Mouse (Mus musculus): ENCODE data around the gene Prkd2. TPM values are rescaled to one million over a fixed set of nuclear protein-coding genes. Genes with fewer than 3 reads are reported as not detected.
A peak's percentile ranks its signal among the peaks of the same experiment; 100 is the strongest.

Gene Prkd2
- polyA plus RNA-seq, 1 experiment from 2014 or later = 5.7 TPM

DNA sequence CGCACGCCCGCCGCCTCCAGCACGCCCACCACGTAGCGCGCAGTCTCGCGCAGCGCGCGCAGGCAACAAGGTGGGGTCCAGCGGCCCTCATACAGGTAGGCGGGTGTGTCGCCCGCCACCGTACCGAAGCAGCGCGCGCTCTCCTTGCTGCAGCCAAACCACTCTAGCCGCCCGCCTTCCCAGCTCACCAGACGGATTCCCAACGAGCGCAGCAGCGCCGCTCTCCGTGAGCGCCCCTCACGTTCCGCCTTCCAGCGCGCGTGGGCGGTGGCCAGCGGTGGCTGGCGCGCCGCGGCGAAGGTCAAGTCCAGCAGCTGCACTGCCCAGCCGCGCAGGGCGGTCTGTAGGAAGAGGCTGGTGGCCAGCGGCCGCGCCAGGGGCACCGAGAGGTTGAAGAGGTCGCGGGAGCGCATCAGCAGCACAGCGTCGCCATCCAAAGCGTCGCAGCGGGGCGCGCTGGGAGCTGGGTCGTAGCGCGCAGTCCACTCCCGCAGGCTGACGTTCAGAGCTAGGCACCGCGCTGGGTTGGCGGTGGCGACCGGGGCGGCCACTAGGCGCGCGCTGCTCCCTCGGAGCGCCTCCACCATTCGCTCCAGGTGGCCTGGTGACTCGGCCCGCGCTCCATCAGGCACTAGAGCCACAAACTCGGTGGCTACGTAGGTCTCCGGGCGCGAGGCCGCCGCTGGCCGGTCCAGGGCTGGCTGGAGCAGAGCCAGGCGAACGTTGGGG, 31.6 kb upstream of the Prkd2 start:
- no peaks in the 10 kb centered on the region for H3K9me3 ChIP-seq (ENCODE audit: control insufficient read depth, low read length)
- 0 out of 2 replicates have a peak, but pooled peaks have one; percentile 7 for ATAC-seq (ENCODE audit: low FRiP score, low TSS enrichment)
- H3K4me2 ChIP-seq (ENCODE audit: low read length) = peak overlapping the region; percentile 83
- H3K27me3 ChIP-seq (ENCODE audit: control insufficient read depth, insufficient read depth, low read length) = peaks cover 7% of the 10 kb centered on the region; the same call in 1 of the 2 replicates
- peaks cover 22% of the 10 kb centered on the region; the same call in 1 of the 2 replicates for H3K36me3 ChIP-seq (ENCODE audit: control insufficient read depth, insufficient read depth, low read length)
- H3K4me1 ChIP-seq (ENCODE audit: control insufficient read depth, insufficient read depth, low read length) = peaks cover 35% of the 10 kb centered on the region
- 6% methylated on average over 89 of the region's 90 CpGs for WGBS
- peak overlapping the region; percentile 54 for H3K4me3 ChIP-seq (replicated peaks; ENCODE audit: low read depth, low read length)
- peak overlapping the region; percentile 78 for H3K9ac ChIP-seq (replicated peaks; ENCODE audit: low read length)
- H3K27ac ChIP-seq (replicated peaks; ENCODE audit: low read depth, low read length) = peak overlapping the region; percentile 93
- peak; percentile 80 for DNase-seq

DNA sequence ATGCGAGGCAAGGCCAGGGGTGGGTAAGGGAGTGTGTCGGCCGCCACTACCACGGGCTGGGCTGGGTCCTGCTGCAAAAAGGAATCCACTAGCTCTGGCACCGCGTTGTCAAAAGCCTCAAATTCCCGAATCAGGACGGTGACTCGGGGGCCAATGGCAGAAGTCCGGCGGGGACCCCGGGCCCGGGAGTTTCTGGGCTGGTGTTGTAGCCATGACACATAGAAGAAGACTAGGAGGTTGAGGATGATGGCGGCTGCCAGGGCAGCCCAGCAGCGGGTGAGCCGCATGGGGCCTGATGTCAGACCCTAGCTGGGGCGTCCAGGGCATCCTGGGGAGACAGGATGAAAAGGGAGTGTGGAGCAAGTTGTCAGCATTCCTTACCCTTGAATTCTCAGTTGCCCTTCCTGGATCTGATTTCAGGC, 31.0 kb upstream of the Prkd2 start:
- peak overlapping the region; percentile 78 for H3K9ac ChIP-seq (replicated peaks; ENCODE audit: low read length)
- 11% methylated on average over 17 of the region's 17 CpGs for WGBS
- H3K4me3 ChIP-seq (replicated peaks; ENCODE audit: low read depth, low read length) = peak overlapping the region; percentile 54
- H3K4me2 ChIP-seq (ENCODE audit: low read length) = peak overlapping the region; percentile 83
- H3K36me3 ChIP-seq (ENCODE audit: control insufficient read depth, insufficient read depth, low read length) = peaks cover 17% of the 10 kb centered on the region; the same call in 1 of the 2 replicates
- ATAC-seq (ENCODE audit: low FRiP score, low TSS enrichment) = no peak
- peak overlapping the region; percentile 93 for H3K27ac ChIP-seq (replicated peaks; ENCODE audit: low read depth, low read length)
- peaks cover 7% of the 10 kb centered on the region; the same call in 1 of the 2 replicates for H3K27me3 ChIP-seq (ENCODE audit: control insufficient read depth, insufficient read depth, low read length)
- no peak for DNase-seq
- H3K9me3 ChIP-seq (ENCODE audit: control insufficient read depth, low read length) = no peaks in the 10 kb centered on the region
- H3K4me1 ChIP-seq (ENCODE audit: control insufficient read depth, insufficient read depth, low read length) = peaks cover 35% of the 10 kb centered on the region

- H3K4me3 ChIP-seq (replicated peaks; ENCODE audit: low read depth, low read length) = no peak overlapping the region
- peaks cover 39% of the 10 kb centered on the region for H3K4me1 ChIP-seq (ENCODE audit: control insufficient read depth, insufficient read depth, low read length)
- no peak overlapping the region; the same call in 1 of the 2 replicates for H3K27ac ChIP-seq (replicated peaks; ENCODE audit: low read depth, low read length)
- DNase-seq (peak; percentile 36), ATAC-seq (ENCODE audit: low FRiP score, low TSS enrichment) (no peak)
- no peaks in the 10 kb centered on the region for H3K9me3 ChIP-seq (ENCODE audit: control insufficient read depth, low read length)
- H3K9ac ChIP-seq (replicated peaks; ENCODE audit: low read length) = no peak overlapping the region
- H3K27me3 ChIP-seq (ENCODE audit: control insufficient read depth, insufficient read depth, low read length) = peaks cover 7% of the 10 kb centered on the region; the same call in 1 of the 2 replicates
- 88% methylated on average over 2 of the region's 2 CpGs for WGBS
- H3K36me3 ChIP-seq (ENCODE audit: control insufficient read depth, insufficient read depth, low read length) = peaks cover 16% of the 10 kb centered on the region; the same call in 1 of the 2 replicates
- H3K4me2 ChIP-seq (ENCODE audit: low read length) = 0 out of 2 replicates have a peak overlapping the region, but pooled peaks have one; percentile 83
These were observed 30.2 kb upstream of the Prkd2 start for GRCm38 (mm10) chr7:16812505-16812904.

DNA sequence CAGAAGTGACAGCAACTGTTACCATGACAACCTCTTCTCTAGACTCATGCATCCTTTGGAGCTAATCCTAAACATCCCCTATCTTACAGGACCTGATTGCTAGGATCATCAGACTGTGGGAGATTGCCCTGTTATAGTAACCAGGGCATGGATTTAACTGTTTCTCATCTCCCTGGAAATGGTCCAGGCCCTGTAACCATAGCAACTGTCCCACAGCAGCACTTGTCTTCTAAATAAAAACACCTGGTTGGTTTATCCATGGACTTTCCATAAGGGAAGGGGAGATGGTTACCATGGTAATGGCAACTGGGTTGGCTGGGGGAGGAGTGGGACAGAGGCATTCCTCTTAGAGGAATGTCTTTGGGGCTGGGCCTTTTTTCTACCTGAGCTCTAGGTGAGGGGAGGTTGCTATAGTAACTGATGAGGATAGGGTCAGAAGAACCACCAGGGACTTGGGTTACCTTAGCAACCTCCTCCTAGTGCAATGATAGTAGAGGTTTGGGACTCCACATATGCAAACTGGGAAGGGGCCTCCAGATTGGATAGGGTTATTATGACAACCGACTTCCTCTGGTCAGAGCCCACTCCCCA, 27.3 kb upstream of the Prkd2 start, which contains the start of gene Strn4:
Strn4 (plus strand) TSS at position 539 of the 591 bp plus-strand sequence.
- Histone ChIP-seq H3K27me3 (ENCODE audit: control insufficient read depth, insufficient read depth, low read length) (peaks cover 7% of the 10 kb centered on the region; the same call in 1 of the 2 replicates), H3K4me3 (replicated peaks; ENCODE audit: low read depth, low read length) (peak within 1 kb of the TSS; percentile 98), H3K27ac (replicated peaks; ENCODE audit: low read depth, low read length) (peak within 1 kb of the TSS; percentile 100), H3K9me3 (ENCODE audit: control insufficient read depth, low read length) (no peaks in the 10 kb centered on the region), H3K4me2 (ENCODE audit: low read length) (peak within 1 kb of the TSS; percentile 91), H3K36me3 (ENCODE audit: control insufficient read depth, insufficient read depth, low read length) (0 out of 2 replicates have a peak, but pooled peaks cover 3% of the 10 kb centered on the region), H3K4me1 (ENCODE audit: control insufficient read depth, insufficient read depth, low read length) (peaks cover 67% of the 10 kb centered on the region), H3K9ac (replicated peaks; ENCODE audit: low read length) (peak within 1 kb of the TSS; percentile 99)
- WGBS = 3% methylated on average over 1 of the region's 1 CpGs
- DNase-seq (peak; percentile 91), ATAC-seq (ENCODE audit: low FRiP score, low TSS enrichment) (peak; percentile 84)

DNA sequence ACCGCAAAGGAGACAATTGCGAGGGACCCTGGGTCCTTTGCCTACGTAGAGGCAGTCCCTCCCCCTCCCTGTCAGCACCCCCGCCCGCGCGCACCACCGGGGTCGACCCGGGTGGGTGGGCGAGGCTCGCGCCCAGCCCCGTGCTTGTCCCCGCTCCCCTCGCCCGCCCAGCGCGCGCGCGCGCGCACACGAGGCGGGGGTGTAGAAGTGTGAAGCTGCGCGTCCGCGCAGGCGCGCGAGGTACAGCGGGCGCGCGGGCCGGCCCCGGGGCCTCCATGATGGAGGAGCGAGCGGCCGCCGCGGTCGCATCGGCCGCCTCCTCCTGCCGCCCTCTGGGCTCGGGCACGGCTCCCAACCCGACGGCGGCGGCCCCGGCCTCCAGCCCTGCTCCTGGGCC, 26.6 kb upstream of the Prkd2 start:
- H3K9me3 ChIP-seq (ENCODE audit: control insufficient read depth, low read length) = no peaks in the 10 kb centered on the region
- H3K4me1 ChIP-seq (ENCODE audit: control insufficient read depth, insufficient read depth, low read length) = peaks cover 71% of the 10 kb centered on the region
- peak overlapping the region; percentile 100 for H3K27ac ChIP-seq (replicated peaks; ENCODE audit: low read depth, low read length)
- H3K4me2 ChIP-seq (ENCODE audit: low read length) = peak overlapping the region; percentile 91
- WGBS = under 1% methylated on average over 51 of the region's 55 CpGs
- H3K4me3 ChIP-seq (replicated peaks; ENCODE audit: low read depth, low read length) = peak overlapping the region; percentile 98
- peaks cover 7% of the 10 kb centered on the region; the same call in 1 of the 2 replicates for H3K27me3 ChIP-seq (ENCODE audit: control insufficient read depth, insufficient read depth, low read length)
- DNase-seq (peak; percentile 98), ATAC-seq (ENCODE audit: low FRiP score, low TSS enrichment) (peak; percentile 81)
- H3K36me3 ChIP-seq (ENCODE audit: control insufficient read depth, insufficient read depth, low read length) = 0 out of 2 replicates have a peak, but pooled peaks cover 3% of the 10 kb centered on the region
- H3K9ac ChIP-seq (replicated peaks; ENCODE audit: low read length) = peak overlapping the region; percentile 99

DNA sequence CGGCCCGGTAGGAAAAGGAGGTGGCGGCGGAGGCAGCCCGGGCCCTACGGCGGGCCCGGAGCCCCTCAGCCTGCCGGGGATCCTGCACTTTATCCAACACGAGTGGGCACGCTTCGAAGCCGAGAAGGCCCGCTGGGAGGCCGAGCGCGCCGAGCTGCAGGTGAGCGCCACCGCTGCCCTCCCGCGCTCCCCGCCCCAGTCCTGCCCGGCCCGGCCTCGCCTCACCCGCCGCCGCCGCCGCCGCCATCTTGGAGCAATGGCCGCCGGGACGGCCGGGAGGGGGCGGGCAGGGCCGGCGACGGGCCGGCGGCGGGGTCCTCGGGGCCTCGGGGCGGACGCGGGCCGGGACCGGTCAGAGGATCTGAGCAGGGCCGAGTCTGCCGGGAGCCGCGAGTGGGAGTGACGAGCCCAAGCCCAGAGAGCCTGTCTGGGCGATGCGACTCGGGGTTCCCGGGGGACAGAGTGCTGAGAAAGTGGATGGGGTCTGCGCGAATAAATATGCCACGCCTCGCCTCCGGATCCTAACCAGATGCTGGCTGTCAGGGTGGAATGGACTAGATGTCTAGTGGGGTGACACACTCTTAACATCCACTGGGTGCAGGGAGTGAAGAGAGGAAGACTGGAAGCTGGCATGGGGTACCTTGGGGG, 26.1 kb upstream of the Prkd2 start, which contains the start of gene Fkrp:
Fkrp (minus strand) TSS at position 258 of the 648 bp plus-strand sequence.
- H3K4me3 ChIP-seq (replicated peaks; ENCODE audit: low read depth, low read length) = peak within 1 kb of the TSS; percentile 98
- peak within 1 kb of the TSS; percentile 91 for H3K4me2 ChIP-seq (ENCODE audit: low read length)
- DNase-seq (peak; percentile 77), ATAC-seq (ENCODE audit: low FRiP score, low TSS enrichment) (peak; percentile 36)
- peaks cover 7% of the 10 kb centered on the region; the same call in 1 of the 2 replicates for H3K27me3 ChIP-seq (ENCODE audit: control insufficient read depth, insufficient read depth, low read length)
- peaks cover 71% of the 10 kb centered on the region for H3K4me1 ChIP-seq (ENCODE audit: control insufficient read depth, insufficient read depth, low read length)
- H3K27ac ChIP-seq (replicated peaks; ENCODE audit: low read depth, low read length) = peak within 1 kb of the TSS; percentile 100
- peak within 1 kb of the TSS; percentile 99 for H3K9ac ChIP-seq (replicated peaks; ENCODE audit: low read length)
- no peaks in the 10 kb centered on the region for H3K9me3 ChIP-seq (ENCODE audit: control insufficient read depth, low read length)
- WGBS = under 1% methylated on average over 64 of the region's 64 CpGs
- H3K36me3 ChIP-seq (ENCODE audit: control insufficient read depth, insufficient read depth, low read length) = 0 out of 2 replicates have a peak, but pooled peaks cover 3% of the 10 kb centered on the region

DNA sequence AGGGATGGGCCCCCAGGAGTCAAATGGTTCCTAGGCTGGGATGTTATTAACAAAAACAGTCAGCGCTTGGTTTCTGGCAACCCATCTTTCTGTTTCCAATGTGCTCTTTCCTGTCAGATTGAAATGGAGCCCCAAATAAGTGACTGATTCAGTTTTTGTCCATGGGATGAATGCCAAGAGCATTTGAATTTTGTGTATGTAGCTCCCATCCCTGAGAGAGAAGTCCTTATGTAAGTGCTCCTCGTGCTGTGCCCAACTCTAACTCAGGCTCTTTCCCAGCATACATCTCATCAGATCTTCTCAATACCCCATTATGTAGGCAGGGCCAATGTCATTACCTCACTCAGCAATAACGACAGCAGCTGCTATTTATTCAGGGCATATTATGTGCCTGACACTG, 25.0 kb upstream of the Prkd2 start:
- Histone ChIP-seq H3K4me1 (ENCODE audit: control insufficient read depth, insufficient read depth, low read length) (peaks cover 67% of the 10 kb centered on the region), H3K4me3 (replicated peaks; ENCODE audit: low read depth, low read length) (peak overlapping the region; percentile 98), H3K9me3 (ENCODE audit: control insufficient read depth, low read length) (no peaks in the 10 kb centered on the region), H3K36me3 (ENCODE audit: control insufficient read depth, insufficient read depth, low read length) (peaks cover 8% of the 10 kb centered on the region; the same call in 1 of the 2 replicates), H3K27ac (replicated peaks; ENCODE audit: low read depth, low read length) (peak overlapping the region; percentile 100; the same call in 1 of the 2 replicates), H3K9ac (replicated peaks; ENCODE audit: low read length) (peak overlapping the region; percentile 99), H3K27me3 (ENCODE audit: control insufficient read depth, insufficient read depth, low read length) (peaks cover 1% of the 10 kb centered on the region; the same call in 1 of the 2 replicates), H3K4me2 (ENCODE audit: low read length) (peak overlapping the region; percentile 91)
- WGBS = 34% methylated on average over 3 of the region's 3 CpGs
- DNase-seq (no peak), ATAC-seq (ENCODE audit: low FRiP score, low TSS enrichment) (no peak)

GRCm38 (mm10) chr7:16819794-16820193, 22.9 kb upstream of the Prkd2 start:
- H3K27me3 ChIP-seq (ENCODE audit: control insufficient read depth, insufficient read depth, low read length) = no peaks in the 10 kb centered on the region
- no peak overlapping the region for H3K27ac ChIP-seq (replicated peaks; ENCODE audit: low read depth, low read length)
- WGBS = 72% methylated on average over 5 of the region's 5 CpGs
- ATAC-seq (ENCODE audit: low FRiP score, low TSS enrichment) (no peak), DNase-seq (no peak)
- H3K9ac ChIP-seq (replicated peaks; ENCODE audit: low read length) = no peak overlapping the region
- H3K4me1 ChIP-seq (ENCODE audit: control insufficient read depth, insufficient read depth, low read length) = peaks cover 52% of the 10 kb centered on the region
- H3K4me3 ChIP-seq (replicated peaks; ENCODE audit: low read depth, low read length) = no peak overlapping the region
- no peaks in the 10 kb centered on the region for H3K9me3 ChIP-seq (ENCODE audit: control insufficient read depth, low read length)
- H3K4me2 ChIP-seq (ENCODE audit: low read length) = 0 out of 2 replicates have a peak overlapping the region, but pooled peaks have one; percentile 1
- H3K36me3 ChIP-seq (ENCODE audit: control insufficient read depth, insufficient read depth, low read length) = peaks cover 25% of the 10 kb centered on the region

Data from midbrain, embryonic 14.5 days (tissue).